Mouse (Mus musculus) kidney, adult 2 months (tissue): ENCODE measurements around the gene Atp8b5. TPM values are rescaled to one million over a fixed set of nuclear protein-coding genes. Genes with fewer than 3 reads are reported as not detected.

Experiments used
- DNase-seq: peaks from one replicate; pipeline ENCODE4 v3.0.0; 2021
- H3K27ac ChIP-seq: fragments of 200-500 bp; 2 replicates; pipeline ENCODE4 v1.5.1; 2012; ENCODE audit warnings: low read depth, low read length, control low read depth, inconsistent platforms; ENCODE audit not compliant: insufficient read depth
- H3K27me3 ChIP-seq: fragments of 200-500 bp; replicated peaks from 2 replicates; pipeline ENCODE4 v1.6.1; 2012; ENCODE audit warnings: mild to moderate bottlenecking, moderate library complexity, low read length, inconsistent platforms; ENCODE audit not compliant: control insufficient read depth, insufficient read depth
- H3K36me3 ChIP-seq: fragments of 200-500 bp; 2 replicates; pipeline ENCODE4 v1.6.1; 2012; ENCODE audit warnings: mild to moderate bottlenecking, moderate library complexity, low read length, inconsistent platforms; ENCODE audit not compliant: control insufficient read depth, insufficient read depth
- H3K4me1 ChIP-seq: fragments of 200-500 bp; 2 replicates; pipeline ENCODE4 v1.6.1; 2011; ENCODE audit warnings: low read length; ENCODE audit not compliant: control insufficient read depth, insufficient read depth
- H3K4me3 ChIP-seq: fragments of 200-500 bp; 2 replicates; pipeline ENCODE4 v1.5.1; 2011; ENCODE audit warnings: mild to moderate bottlenecking, low read depth, low read length, control low read depth; ENCODE audit not compliant: insufficient read depth
- CTCF ChIP-seq: fragments of 200-500 bp; conservative IDR thresholded peaks from 2 replicates; pipeline ENCODE4 v1.5.1; 2011; ENCODE audit warnings: low read depth, mild to moderate bottlenecking, control low read depth, low read length, moderate library complexity, mixed read lengths; ENCODE audit not compliant: insufficient read depth, insufficient read length
- POLR2A ChIP-seq: fragments of 200-500 bp; IDR thresholded peaks from one replicate; pipeline ENCODE4 v1.6.1; 2011; ENCODE audit warnings: low read depth, low read length, control low read depth
- WGBS: fragments of 180-500 bp; shearing (Covaris S2); methylation state at CpG from one replicate; pipeline ENCODE4 v1.1.7; 2018; 5-methylcytosine and 5-hydroxymethylcytosine counted together
- polyA plus RNA-seq: library from polyadenylated mRNA; depleted of rRNA; stranded (reverse); fragments of >200 nt; gene quantifications from 2 replicates; pipeline ENCODE4 v1.2.3, GENCODE M21; 2012

The Atp8b5 gene
- polyA plus RNA-seq, 1 experiment, result 0.38 TPM

GRCm38 (mm10) chr4:43342443-43342842, 75.5 kb downstream of the Atp8b5 start:
- TF ChIP-seq POLR2A, result no peak
- TF ChIP-seq CTCF, result no peak
- no peaks in the 10 kb centered on the region for H3K27me3 ChIP-seq
- H3K27ac ChIP-seq, result no peak overlapping the region
- DNase-seq, result no peak
- H3K4me1 ChIP-seq, result no peaks in the 10 kb centered on the region
- WGBS, result 82% methylated on average over 10 of the region's 10 CpGs
- H3K36me3 ChIP-seq, result no peaks in the 10 kb centered on the region
- no peak overlapping the region for H3K4me3 ChIP-seq

- peak; percentile 28 for DNase-seq
- H3K27me3 ChIP-seq, result no peaks in the 10 kb centered on the region
- TF ChIP-seq CTCF (no peak), POLR2A (no peak)
- no peak overlapping the region for H3K27ac ChIP-seq
- 47% methylated on average over 2 of the region's 2 CpGs for WGBS
- H3K36me3 ChIP-seq, result no peaks in the 10 kb centered on the region
- no peak overlapping the region for H3K4me3 ChIP-seq
- H3K4me1 ChIP-seq, result no peaks in the 10 kb centered on the region
Measured at GRCm38 (mm10) chr4:43344932-43345331, 78.0 kb downstream of the Atp8b5 start.

GRCm38 (mm10) chr4:43349206-43349605, 82.2 kb downstream of the Atp8b5 start:
- H3K27me3 ChIP-seq, result no peaks in the 10 kb centered on the region
- H3K4me1 ChIP-seq, result no peaks in the 10 kb centered on the region
- no peak overlapping the region for H3K27ac ChIP-seq
- H3K36me3 ChIP-seq, result no peaks in the 10 kb centered on the region
- peak; percentile 58 for DNase-seq
- H3K4me3 ChIP-seq, result no peak overlapping the region
- no peak for TF ChIP-seq POLR2A
- no peak for TF ChIP-seq CTCF
- WGBS, result 62% methylated on average over 5 of the region's 5 CpGs

- 57% methylated on average over 6 of the region's 6 CpGs for WGBS
- Histone ChIP-seq H3K36me3 (no peaks in the 10 kb centered on the region), H3K27ac (no peak overlapping the region), H3K27me3 (no peaks in the 10 kb centered on the region), H3K4me3 (no peak overlapping the region), H3K4me1 (no peaks in the 10 kb centered on the region)
- no peak for DNase-seq
- TF ChIP-seq POLR2A, result no peak
- TF ChIP-seq CTCF, result no peak
Measured at GRCm38 (mm10) chr4:43350038-43350560, 83.1 kb downstream of the Atp8b5 start.

- Histone ChIP-seq H3K27me3 (no peaks in the 10 kb centered on the region), H3K4me3 (no peak overlapping the region), H3K4me1 (no peaks in the 10 kb centered on the region), H3K36me3 (no peaks in the 10 kb centered on the region), H3K27ac (no peak overlapping the region)
- no peak for TF ChIP-seq POLR2A
- 0 out of 2 replicates have a peak, but pooled peaks have one; percentile 12 for TF ChIP-seq CTCF
- 86% methylated on average over 6 of the region's 6 CpGs for WGBS
- no peak for DNase-seq
Measured at GRCm38 (mm10) chr4:43353662-43354061, 86.7 kb downstream of the Atp8b5 start.

GRCm38 (mm10) chr4:43364914-43365560, 98.1 kb downstream of the Atp8b5 start:
- H3K27ac ChIP-seq, result no peak overlapping the region; the same call in 1 of the 2 replicates
- H3K36me3 ChIP-seq, result no peaks in the 10 kb centered on the region
- H3K27me3 ChIP-seq, result no peaks in the 10 kb centered on the region
- no peak for TF ChIP-seq CTCF
- no peak for TF ChIP-seq POLR2A
- H3K4me1 ChIP-seq, result peaks cover 3% of the 10 kb centered on the region
- 47% methylated on average over 11 of the region's 11 CpGs for WGBS
- no peak overlapping the region for H3K4me3 ChIP-seq
- peak; percentile 68 for DNase-seq

- Histone ChIP-seq H3K36me3 (no peaks in the 10 kb centered on the region), H3K4me3 (no peak overlapping the region), H3K27ac (no peak overlapping the region), H3K27me3 (no peaks in the 10 kb centered on the region), H3K4me1 (peaks cover 7% of the 10 kb centered on the region)
- DNase-seq, result no peak
- TF ChIP-seq CTCF (no peak), POLR2A (no peak)
- 74% methylated on average over 5 of the region's 5 CpGs for whole genome bisulfite sequencing
Measured at GRCm38 (mm10) chr4:43367295-43367694, 100.3 kb downstream of the Atp8b5 start.
